Mouse (Mus musculus): ENCODE data around the gene Vps16.

Vps16 gene

DNA sequence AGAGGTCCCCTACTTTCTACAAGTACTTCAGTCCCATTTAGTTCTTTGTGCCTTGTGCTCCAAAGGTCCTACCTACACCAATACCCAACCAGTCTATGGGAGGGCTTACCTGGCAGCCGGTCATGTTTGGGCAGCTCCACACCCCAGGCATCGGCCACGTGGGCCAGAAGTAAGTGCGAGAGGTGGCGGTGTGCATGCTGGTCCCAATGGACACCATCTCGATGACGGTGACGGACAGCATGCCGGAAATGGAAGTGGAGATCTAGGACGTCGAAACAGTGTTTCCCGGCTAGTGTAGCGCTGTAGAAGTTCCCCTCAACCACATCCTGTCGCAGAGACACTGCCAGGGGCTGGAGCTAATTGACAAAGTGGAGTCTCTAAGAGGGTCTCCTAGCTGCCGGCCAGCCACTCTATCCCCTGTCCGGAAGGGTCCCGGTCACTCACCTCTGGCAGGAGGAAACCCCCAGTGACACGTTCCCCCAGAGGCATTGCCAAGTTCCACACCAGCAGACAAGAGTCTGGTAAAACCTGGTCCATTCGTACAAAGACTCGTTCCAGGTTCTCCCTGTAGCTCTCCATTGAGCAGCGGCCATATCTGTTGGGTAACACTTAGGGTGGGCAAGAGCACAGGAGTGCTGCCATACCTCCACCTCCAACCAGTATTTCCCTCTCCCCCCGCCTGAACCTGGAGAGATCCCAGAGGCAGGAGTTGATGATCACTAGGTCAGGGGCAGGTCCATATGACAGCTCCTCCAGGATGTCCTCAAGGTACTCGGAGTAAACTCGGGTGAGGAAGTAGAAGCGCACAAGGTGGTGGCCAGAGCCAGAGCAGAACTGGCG lies 2.1 kb upstream of the Vps16 start:
- DNase-seq (ENCODE audit: low read depth, low spot score): no peak

DNA sequence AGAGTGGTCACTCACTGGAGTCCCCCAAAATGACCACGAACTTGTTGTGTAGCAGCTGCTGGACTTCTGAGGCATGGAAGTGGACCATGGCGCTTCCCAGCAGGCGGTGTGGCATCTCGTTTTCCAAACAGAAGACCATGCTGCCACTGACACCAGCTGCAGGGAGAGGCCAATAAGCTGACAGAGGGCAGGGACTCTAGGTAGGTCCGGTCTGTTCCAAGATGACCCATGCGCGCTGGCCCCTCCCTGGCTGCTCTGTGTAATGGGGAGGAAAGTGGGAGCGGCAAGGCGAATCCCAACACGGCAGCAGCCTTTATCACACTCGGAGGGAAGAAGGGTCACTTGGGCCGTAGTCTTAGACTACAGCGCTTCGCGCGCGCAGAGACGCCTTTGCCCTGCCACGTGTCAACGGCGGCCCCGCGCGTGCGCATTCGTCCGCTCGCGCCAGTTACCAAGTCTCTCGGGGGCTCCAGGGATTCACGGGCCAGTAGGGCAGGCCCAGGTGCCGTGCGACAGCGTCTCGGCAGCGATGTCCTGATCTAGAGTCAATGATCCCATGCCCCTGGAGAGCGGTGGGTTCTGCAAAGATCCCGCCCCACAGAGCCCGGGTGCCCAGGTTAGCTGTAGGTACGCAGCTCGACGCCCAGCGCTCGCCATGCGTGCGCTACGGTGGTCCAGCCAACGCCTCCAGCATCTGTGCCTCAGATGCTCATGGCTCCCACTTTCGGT lies 578 bp upstream of the Vps16 start:
- peak; percentile 40 for DNase-seq (ENCODE audit: low read depth, low spot score)

DNA sequence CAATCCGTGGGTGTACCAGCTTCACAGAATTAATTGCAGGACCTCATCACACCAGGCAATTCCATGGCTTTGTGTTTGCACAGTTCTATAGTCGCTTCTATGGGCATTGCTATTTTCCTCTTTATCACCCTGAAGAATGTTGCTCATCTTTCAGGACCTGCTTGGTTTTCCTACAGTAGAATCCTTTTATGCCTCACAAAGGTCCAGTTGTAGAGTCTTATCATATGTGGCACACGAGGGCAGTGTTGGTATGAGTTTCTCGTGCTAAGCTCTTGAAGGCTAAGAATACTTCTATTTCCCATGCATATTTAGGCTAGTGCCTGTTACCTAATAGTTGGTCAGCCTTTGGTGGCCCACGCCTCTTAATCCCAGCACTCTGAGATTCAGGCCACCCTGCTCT lies 973 bp downstream of the Vps16 start:
- peak; percentile 75 for DNase-seq (ENCODE audit: low read depth, low spot score)

DNA sequence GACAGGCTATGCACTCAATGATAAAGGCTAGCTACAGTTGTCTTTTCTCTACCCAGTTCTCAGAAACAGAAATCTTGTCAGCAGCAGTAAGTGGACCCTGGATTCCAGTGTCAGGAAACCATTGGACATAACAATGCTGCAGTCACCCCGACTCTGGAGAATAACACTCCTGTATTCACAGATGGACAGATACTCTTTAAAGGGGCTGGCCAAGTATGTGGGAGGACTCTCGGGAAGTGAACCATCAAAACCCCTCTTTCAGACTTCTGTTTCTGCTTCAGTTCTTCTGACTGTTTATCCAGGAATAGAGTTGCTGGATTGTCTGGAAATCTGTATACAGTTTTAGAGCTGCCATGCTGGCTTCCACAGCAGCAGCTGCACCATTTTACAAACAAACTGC lies 5.7 kb downstream of the Vps16 start:
- no peak for DNase-seq (ENCODE audit: low read depth, low spot score)

DNA sequence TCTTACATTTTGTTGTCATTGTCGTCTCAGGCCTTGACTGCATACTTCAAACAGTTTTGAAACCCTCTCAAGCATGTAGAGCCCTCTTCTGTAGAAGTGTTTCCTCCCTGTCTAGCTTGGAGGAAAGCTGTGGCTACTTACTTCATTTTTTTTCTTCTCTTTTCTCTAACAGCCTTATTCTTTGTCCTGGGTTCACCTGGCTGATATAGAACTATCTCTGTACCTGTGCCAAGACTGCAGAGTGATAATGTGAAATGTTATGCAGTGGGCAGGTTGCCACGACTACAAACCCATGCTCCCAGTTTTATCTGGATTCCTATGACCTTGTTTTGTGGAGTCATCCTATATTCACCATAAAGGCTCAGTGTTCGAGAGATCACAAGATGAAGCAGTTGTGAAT lies 6.3 kb downstream of the Vps16 start:
- DNase-seq (ENCODE audit: low read depth, low spot score): no peak

DNA sequence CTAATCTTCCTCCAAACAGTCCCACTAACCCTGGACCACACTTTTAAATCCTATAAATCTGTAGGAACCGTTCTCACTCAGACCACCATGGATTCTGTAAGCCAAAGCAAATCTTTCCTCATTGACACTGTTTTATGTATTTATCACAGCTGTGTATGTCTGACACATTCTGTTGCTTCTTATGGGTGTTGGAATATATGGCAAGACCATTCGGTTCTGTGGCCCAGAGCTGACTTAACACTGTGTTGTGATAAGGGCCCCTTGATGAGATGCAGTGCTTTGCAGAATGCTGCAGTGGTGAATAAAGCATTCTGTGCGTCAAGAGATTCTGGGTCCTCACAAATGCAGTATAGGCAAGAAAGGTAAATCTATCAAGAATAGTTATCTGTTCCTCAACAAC lies 8.0 kb downstream of the Vps16 start:
- DNase-seq (ENCODE audit: low read depth, low spot score): no peak

DNA sequence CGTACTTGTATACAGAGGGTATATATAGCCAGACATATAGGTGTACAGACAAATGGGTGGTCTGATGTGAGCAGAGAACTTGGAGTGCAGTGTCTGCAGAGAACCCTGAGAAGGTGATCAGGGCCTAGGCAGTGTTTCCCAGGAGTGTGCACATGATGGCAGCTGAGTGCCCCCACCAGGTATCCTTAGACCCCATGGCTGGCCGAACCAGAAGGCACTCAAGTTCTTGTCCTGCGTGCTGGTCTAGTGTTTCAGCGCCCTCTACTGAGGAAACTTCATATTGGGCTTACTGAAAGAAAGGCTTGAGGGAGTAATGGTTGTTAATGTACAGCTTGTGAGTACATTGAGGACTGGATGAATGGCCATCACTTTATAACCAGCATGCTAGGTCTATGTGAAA lies 9.0 kb downstream of the Vps16 start:
- peak; percentile 77 for DNase-seq (ENCODE audit: low read depth, low spot score)

DNA sequence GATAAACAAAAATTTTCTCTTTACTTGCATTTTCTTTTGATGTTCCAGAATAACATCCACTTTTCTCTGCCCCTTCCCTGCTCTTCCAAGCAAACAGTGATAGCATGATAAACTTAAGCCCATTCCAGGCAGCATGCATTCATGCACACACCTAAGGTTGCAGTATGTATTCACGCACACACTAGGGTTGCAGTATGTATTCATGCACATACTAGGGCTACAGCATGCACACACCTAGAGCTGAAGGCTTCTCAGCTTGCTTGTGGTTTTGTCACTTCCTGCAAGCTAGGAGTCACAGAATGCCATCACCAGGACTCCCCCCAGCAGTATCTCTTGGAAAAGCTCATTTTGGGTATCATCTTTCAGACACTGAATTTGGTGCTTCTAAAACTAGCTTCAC lies 12.6 kb downstream of the Vps16 start:
- DNase-seq (ENCODE audit: low read depth, low spot score): no peak

DNA sequence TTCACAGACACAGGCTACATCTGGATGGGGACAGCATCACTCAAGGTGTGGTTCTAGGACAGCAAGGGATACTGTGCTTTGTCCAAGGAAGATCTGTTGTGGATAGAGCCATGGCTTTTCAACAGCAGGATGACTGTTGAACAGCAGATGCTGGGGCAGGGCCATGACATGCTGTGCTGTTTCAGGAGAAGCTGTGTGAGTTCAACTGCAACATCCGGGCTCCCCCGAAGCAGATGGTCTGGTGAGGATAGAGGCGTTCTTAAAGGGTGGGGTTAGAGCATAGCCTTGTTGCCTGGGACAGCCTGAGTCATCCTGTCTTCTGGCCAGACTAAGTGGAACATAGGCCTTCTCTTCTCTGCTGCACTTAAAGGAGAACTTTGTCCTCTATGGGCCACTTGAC lies 14.7 kb downstream of the Vps16 start:
- no peak for DNase-seq (ENCODE audit: low read depth, low spot score)

DNA sequence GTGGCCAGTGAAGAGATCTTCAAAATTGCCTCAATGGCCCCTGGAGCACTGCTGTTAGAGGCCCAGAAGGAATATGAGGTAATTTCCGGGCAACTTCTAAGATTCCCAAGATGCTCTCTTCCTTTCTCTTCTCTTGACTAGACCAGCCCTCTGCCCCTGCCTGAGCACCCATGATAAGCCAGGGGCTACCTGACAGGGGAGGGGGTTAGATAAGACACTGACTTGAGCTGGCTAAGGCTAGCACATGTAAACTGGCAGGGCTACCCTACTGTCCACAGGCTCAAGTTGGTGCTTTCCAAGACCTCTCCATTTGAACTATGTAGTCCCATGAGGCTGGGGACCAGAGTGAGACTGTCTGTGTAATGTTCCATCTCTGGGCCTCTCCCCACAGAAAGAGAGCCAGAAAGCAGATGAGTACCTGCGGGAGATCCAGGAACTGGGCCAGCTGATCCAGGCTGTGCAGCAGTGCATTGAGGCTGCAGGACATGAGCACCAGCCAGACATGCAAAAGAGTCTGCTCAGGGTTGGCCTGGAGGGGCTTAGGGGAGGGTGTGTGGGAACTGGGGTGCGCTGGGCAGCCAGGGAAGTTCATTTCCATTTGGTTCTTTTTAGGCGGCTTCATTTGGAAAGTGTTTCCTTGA lies 15.8 kb downstream of the Vps16 start:
- DNase-seq (ENCODE audit: low read depth, low spot score): no peak

DNA sequence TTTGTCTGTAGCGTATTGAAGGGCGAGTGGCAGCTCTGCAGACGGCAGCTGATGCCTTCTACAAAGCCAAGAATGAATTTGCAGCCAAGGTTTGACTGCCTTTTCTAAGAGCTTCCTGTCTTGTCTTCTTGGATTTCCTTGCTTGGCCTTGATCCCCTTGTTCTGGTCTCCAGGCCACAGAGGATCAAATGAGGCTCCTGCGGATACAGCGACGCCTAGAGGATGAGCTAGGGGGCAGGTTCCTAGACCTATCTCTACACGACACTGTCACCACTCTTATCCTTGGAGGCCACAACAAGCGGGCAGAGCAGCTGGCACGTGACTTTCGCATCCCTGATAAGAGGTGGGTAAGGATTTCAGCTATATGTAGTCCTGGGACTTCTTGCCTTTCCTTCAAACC lies 18.0 kb downstream of the Vps16 start:
- no peak for DNase-seq (ENCODE audit: low read depth, low spot score)

DNA sequence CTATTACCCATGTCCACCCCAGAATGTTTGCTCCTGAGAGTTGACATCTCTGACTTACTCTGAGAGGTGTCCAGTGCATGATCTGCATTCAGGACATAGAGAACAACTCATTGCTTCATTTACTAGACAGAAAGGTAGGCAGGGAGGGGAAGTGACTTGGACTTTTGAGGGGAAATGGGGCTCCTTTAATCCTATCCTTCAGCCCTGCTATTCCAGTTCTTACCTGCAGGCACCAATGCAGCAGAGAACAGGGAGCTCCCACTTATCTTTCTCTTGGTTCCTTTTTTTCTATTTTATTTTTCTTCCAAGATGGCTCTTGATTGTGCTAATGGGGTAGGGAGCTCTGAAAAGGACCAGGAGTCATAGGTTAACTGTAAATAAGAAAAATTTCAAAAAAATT lies 24.3 kb downstream of the Vps16 start:
- peak; percentile 50 for DNase-seq (ENCODE audit: low read depth, low spot score)

DNA sequence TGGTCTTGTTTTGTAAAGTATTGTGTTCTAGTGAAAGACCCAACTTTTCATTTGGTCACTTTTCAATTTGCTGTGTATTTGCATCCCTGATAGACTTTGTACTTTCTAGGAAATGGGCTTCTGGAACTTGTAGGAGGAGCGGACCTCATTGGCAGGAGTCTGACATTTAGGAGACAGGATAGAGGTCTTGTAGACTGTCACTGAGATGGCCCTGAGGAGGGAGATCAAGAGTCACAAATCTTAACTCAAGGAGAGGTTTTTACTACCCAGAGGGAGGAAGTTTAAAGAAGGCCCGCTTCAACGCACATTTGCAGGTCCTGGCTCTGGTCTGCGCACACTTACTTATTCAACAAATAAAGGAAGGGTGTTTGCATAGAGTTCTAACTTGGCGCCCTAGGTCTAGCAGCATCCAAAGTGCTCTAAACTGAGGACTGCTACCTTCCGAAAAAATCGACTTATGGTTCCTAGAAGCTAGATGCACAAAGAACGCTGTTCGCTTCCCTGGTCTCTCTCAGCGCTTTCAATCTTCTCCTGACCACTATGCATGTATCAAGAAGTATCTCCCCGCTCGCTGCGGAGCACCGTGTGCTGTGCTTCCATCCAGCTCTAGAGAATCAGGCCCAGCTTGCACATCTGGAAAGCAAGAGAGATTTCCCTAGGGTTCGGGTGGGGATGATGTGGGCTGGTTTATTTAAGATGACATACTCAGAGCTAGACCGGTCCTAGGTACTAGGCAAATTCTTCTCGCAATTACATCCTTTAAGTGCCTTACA lies 25.1 kb downstream of the Vps16 start:
- peak; percentile 63 for DNase-seq (ENCODE audit: low read depth, low spot score)

DNA sequence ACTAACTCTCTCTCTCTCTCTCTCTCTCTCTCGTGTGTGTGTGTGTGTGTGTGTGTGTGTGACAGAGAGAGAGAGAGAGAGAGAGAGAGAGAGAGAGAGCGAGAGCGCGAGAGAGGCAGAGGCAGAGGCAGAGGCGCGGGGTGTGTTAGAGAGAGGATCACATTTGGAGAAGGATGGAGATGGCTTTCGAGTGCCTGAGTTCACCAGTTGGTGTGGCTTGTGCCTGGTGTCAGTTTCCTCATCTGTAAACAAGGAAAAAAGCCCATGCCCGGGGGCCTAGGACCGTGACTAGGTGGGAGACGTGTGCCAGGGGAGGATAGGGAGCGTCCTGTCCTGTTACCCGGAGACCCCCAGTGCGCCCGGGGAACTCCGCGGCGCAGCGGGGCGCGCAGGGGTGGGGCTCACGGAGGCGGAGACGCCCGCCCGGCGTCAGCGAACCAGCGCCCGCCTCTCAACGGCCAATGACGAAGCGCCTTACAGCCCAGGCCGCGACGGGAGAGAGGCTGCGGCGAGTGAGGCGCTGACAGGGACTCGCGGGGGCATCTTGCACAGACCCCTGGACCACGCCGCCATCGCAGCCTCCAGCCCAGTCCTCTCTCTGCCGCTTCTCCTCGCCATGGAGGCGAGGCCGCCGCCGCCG lies 25.8 kb downstream of the Vps16 start, which contains the start of gene Ptpra:
Gene Ptpra (plus strand): TSS at position 485 of the 640 bp plus-strand sequence.
- DNase-seq (ENCODE audit: low read depth, low spot score): peak; percentile 83

DNA sequence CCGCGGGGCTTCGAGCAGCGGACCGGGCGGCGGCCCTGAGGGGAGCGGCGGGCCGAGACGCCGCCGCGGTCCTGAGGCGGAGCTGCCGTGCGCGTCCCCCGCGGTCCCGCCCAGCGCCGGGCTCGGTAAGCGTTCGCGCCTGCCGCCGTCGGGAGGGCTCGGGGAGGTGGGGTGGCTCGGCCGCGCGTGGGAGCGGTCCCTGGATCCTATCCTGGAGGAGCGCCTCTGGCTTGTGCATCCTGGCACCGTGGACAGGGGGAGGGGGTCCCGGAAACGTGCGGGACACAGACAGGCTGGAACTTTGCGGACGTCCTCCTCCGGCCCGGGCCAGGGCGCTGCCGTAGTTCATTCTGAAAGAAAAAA lies 26.3 kb downstream of the Vps16 start:
- DNase-seq (ENCODE audit: low read depth, low spot score): peak; percentile 52

DNA sequence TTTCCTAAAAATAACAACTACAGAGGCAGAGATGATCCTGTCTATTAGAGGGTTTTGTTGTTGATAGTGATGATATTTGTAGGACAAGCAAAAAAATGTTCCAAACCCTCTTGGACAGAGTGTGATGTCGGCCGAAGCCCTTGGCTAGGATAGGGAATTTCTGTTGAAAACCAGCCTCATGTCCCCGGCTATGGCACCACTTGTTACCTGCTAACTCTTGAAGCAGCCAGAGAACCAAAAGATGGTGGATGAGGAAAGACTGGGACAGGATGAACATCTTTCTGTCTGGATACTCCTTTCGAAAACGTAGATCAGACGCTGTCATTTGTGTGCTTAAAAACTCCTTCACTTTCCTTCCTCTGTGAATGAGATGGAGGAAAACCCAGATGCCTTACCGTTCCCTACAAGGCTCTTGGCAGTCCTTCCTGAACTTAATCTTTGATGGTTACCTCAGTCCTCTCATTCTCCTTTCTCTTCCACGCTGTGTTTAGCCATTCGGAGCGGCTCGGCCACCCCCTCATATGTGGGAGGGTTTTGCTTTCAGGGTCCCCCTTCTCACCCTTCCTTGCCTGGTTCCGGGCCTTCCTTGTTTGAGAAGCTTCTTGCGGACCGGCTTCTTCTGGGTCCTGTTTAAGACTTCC lies 27.1 kb downstream of the Vps16 start:
- peak; percentile 43 for DNase-seq (ENCODE audit: low read depth, low spot score)

DNA sequence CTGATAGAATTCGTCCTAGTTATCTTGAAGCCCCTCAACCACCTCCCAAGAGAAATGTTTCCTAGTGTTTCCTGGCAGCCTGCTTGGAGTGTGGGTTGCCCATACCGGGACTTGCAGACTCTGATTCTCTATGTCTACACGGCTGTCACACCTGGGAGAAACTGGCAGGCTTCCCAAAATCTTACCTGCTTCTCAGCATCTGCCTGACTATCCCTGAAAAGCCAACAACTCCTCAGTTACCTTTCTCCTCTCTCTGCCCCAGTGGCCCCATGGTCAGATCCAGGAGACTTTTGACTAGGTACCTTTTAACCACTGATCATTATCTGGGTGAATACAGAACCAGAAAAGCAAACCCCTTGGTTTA lies 27.6 kb downstream of the Vps16 start:
- DNase-seq (ENCODE audit: low read depth, low spot score): no peak

DNA sequence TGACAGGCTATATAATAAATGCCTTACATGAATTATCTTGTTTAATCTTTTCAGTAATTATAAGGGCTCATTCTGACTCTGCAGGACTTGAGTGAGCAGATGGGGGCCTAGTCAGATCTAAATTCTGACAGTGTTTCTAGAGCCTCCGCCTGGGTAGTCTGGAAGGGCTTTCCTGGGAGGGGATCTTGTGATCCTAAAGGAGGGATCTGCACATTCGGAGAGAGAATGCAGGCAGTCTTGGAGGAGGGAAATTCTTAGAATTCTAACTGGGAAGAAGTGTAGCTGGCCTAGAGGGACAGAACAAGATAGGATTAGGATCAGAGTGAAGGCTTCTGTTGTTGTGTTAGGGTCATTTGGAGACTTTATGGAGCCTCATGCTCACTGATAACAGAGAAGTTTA lies 28.1 kb downstream of the Vps16 start:
- no peak for DNase-seq (ENCODE audit: low read depth, low spot score)

DNA sequence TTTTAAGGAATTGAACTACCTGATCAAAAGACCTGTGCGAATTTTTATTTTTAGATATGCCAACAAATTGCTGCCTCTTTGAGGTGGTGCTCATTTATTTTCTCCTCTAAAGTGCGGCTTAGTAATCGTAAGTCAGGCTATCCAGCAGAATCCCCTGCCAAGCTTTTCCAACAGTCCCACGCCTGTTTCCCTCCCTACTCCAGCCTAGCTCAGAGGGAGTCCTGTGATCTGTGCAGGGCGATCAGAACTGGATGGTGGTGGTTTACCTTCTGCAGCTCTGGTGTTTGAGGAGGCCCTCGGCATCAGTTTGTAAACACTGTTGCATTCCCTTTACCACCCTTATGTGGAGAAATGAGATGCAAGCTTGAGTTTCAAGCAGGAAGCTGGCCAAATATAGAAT lies 29.3 kb downstream of the Vps16 start:
- no peak for DNase-seq (ENCODE audit: low read depth, low spot score)

DNA sequence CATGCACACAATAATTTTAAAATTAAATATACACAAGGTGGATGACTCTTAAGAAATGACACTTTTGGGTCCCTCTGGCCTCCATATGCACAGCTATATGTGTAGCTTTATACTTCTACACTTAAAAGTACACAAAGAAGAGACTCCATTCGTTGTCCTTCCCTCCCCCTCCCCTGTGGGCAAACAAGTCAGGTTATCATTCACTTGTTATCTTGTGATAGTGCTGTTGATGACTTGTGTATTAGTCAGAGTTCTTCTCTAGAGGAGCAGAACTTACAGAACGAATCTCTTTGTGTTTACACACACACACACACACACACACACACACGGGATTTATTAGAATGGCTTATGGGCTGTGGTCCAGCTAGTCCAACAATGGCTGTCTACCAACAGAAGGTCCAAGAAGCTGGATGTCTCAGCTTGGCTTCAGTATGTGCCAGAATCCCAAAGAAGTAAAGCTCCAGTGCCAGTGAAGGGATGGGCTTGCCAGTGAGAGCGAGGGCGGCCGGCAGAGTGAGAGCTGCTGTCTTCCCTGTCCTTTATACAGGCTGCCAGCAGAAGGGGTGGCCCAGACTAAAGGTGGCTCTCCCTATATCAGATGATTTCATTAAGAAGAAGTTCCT lies 30.7 kb downstream of the Vps16 start:
- peak; percentile 46 for DNase-seq (ENCODE audit: low read depth, low spot score)

DNA sequence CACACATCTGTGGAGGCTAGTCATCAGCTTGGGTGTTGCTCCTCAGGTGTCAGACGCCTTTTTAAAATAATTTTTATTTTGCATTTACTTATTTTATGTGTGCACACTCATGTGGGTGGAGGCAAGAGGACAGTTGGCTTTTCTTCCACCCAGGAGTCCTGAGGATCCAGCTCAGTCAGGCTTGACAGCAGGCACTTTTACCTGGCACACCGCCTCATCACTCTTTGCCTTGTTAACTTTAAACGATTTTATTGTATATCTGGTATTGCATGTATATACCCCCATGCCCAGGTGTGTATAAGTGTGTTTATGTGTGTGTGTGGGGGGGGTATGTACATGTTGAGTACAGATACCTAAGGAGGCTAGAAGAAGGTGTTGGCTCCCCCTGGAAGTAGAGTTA lies 33.7 kb downstream of the Vps16 start:
- no peak for DNase-seq (ENCODE audit: low read depth, low spot score)
